Mouse (Mus musculus) forebrain, embryonic 11.5 days (tissue): ENCODE data around the gene Olfr1458. TPM values are rescaled to one million over a fixed set of nuclear protein-coding genes. Genes with fewer than 3 reads are reported as not detected.

Experiments used
- ATAC-seq: fragments of 200-750 bp; cut with Nextera tagmentation; replicated peaks from 2 replicates; pipeline ENCODE4 v1.8.0; 2017; ENCODE audit warnings: moderate TSS enrichment; ENCODE audit not compliant: low FRiP score
- DNase-seq: peaks from one replicate; pipeline ENCODE4 v3.0.0-alpha.2; 2017; ENCODE audit warnings: low spot score
- H3K27ac ChIP-seq: fragments of 300-500 bp; sonication (generic); 2 replicates; pipeline ENCODE4 v1.5.1; 2014; ENCODE audit warnings: low read depth, low read length
- H3K27me3 ChIP-seq: fragments of 300-500 bp; sonication (generic); 2 replicates; pipeline ENCODE4 v1.6.1; 2014; ENCODE audit warnings: mild to moderate bottlenecking, low read length, mixed read lengths; ENCODE audit not compliant: control insufficient read depth, insufficient read depth
- H3K36me3 ChIP-seq: fragments of 300-500 bp; sonication (generic); 2 replicates; pipeline ENCODE4 v1.6.1; 2014; ENCODE audit warnings: mild to moderate bottlenecking, low read length, moderate library complexity, mixed read lengths; ENCODE audit not compliant: control insufficient read depth, insufficient read depth
- H3K4me1 ChIP-seq: fragments of 300-500 bp; sonication (generic); replicated peaks from 2 replicates; pipeline ENCODE4 v1.6.1; 2014; ENCODE audit warnings: low read length, mixed read lengths; ENCODE audit not compliant: control insufficient read depth, insufficient read depth
- H3K4me2 ChIP-seq: fragments of 300-500 bp; sonication (generic); 2 replicates; pipeline ENCODE4 v1.6.1; 2014; ENCODE audit warnings: low read depth, mild to moderate bottlenecking, low read length, moderate library complexity, mixed read lengths; ENCODE audit not compliant: severe bottlenecking
- H3K4me3 ChIP-seq: fragments of 300-500 bp; sonication (generic); 2 replicates; pipeline ENCODE4 v1.5.1; 2014; ENCODE audit warnings: low read depth, low read length
- H3K9ac ChIP-seq: fragments of 300-500 bp; sonication (generic); 2 replicates; pipeline ENCODE4 v1.6.1; 2014; ENCODE audit warnings: low read length
- H3K9me3 ChIP-seq: fragments of 300-500 bp; sonication (generic); 2 replicates; pipeline ENCODE4 v1.6.1; 2016; ENCODE audit warnings: low read length, mixed read lengths; ENCODE audit not compliant: control insufficient read depth
- WGBS: fragments of 180-500 bp; shearing (Covaris S2); extraction: QIAGEN DNeasy Blood & Tissue Kit; methylation state at CpG from one replicate; pipeline ENCODE4 v1.1.7; 2014; 5-methylcytosine and 5-hydroxymethylcytosine counted together
- polyA plus RNA-seq: library from polyadenylated mRNA; unstranded; fragments of >200 nt; fragmentation: Nextera tagmentation; extraction: Ambion mirVana; gene quantifications from 2 replicates; pipeline ENCODE4 v1.2.1, GENCODE M21; 2014

Olfr1458 gene
- not detected in 2 replicates for polyA plus RNA-seq

GRCm38 (mm10) chr19:13106675-13107074, at the start of gene Olfr1458:
TSS of gene Olfr1458 (minus strand) at chr19:13106775.
- WGBS, result 84% methylated on average over 3 of the region's 3 CpGs
- no peak within 1 kb of the TSS for H3K4me3 ChIP-seq
- no peak for DNase-seq

GRCm38 (mm10) chr19:13149449-13149848, 42.9 kb upstream of the Olfr1458 start, which contains the start of gene Olfr1459:
TSS of gene Olfr1459 (minus strand) at chr19:13149549.
- H3K4me1 ChIP-seq, result no peaks in the 10 kb centered on the region
- WGBS, result 81% methylated on average over 1 of the region's 1 CpGs
- no peak within 1 kb of the TSS for H3K9ac ChIP-seq
- H3K4me3 ChIP-seq, result no peak within 1 kb of the TSS
- H3K4me2 ChIP-seq, result no peak within 1 kb of the TSS
- H3K36me3 ChIP-seq, result no peaks in the 10 kb centered on the region
- no peaks in the 10 kb centered on the region for H3K27me3 ChIP-seq
- DNase-seq, result no peak
- peaks cover 6% of the 10 kb centered on the region; the same call in 1 of the 2 replicates for H3K9me3 ChIP-seq
- H3K27ac ChIP-seq, result no peak within 1 kb of the TSS
- no peak for ATAC-seq

More at GRCm38 (mm10) chr19:13106675-13107074, at the start of gene Olfr1458:
- H3K9ac ChIP-seq, result no peak within 1 kb of the TSS
- H3K27me3 ChIP-seq, result no peaks in the 10 kb centered on the region
- no peaks in the 10 kb centered on the region for H3K36me3 ChIP-seq
- no peaks in the 10 kb centered on the region for H3K4me1 ChIP-seq
- ATAC-seq, result no peak
- no peak within 1 kb of the TSS for H3K4me2 ChIP-seq
- no peak within 1 kb of the TSS for H3K27ac ChIP-seq
- peaks cover 3% of the 10 kb centered on the region; the same call in 1 of the 2 replicates for H3K9me3 ChIP-seq

- no peaks in the 10 kb centered on the region for H3K27me3 ChIP-seq
- H3K27ac ChIP-seq, result no peak within 1 kb of the TSS
- no peaks in the 10 kb centered on the region for H3K4me1 ChIP-seq
- H3K9me3 ChIP-seq, result peaks cover 2% of the 10 kb centered on the region; the same call in 1 of the 2 replicates
- H3K4me2 ChIP-seq, result no peak within 1 kb of the TSS
- WGBS, result 71% methylated on average over 2 of the region's 2 CpGs
- no peak for ATAC-seq
- H3K36me3 ChIP-seq, result no peaks in the 10 kb centered on the region
- DNase-seq, result no peak
- H3K9ac ChIP-seq, result no peak within 1 kb of the TSS
- H3K4me3 ChIP-seq, result no peak within 1 kb of the TSS
These were observed 8.8 kb downstream of the Olfr1458 start, which contains the start of gene Olfr1457 for GRCm38 (mm10) chr19:13097791-13098190. TSS of gene Olfr1457 (minus strand) at chr19:13097891.

- H3K4me1 ChIP-seq, result no peaks in the 10 kb centered on the region
- no peak overlapping the region for H3K4me3 ChIP-seq
- no peaks in the 10 kb centered on the region for H3K36me3 ChIP-seq
- H3K9me3 ChIP-seq, result no peaks in the 10 kb centered on the region; the same call in 1 of the 2 replicates
- DNase-seq (no peak), ATAC-seq (no peak)
- H3K27ac ChIP-seq, result no peak overlapping the region
- WGBS, result 83% methylated on average over 1 of the region's 1 CpGs
- no peak overlapping the region for H3K9ac ChIP-seq
- no peak overlapping the region for H3K4me2 ChIP-seq
- no peaks in the 10 kb centered on the region for H3K27me3 ChIP-seq
These were observed 12.7 kb downstream of the Olfr1458 start for GRCm38 (mm10) chr19:13093908-13094307.

- ATAC-seq, result no peak
- 73% methylated on average over 2 of the region's 2 CpGs for whole genome bisulfite sequencing
- Histone ChIP-seq H3K27me3 (no peaks in the 10 kb centered on the region), H3K9me3 (peaks cover 4% of the 10 kb centered on the region; the same call in 1 of the 2 replicates), H3K4me3 (no peak within 1 kb of the TSS), H3K36me3 (no peaks in the 10 kb centered on the region), H3K27ac (no peak within 1 kb of the TSS), H3K4me2 (no peak within 1 kb of the TSS), H3K9ac (no peak within 1 kb of the TSS), H3K4me1 (no peaks in the 10 kb centered on the region)
- DNase-seq, result no peak
These were observed 46.3 kb downstream of the Olfr1458 start, which contains the start of gene Olfr1454 for GRCm38 (mm10) chr19:13060310-13060709. TSS of gene Olfr1454 (plus strand) at chr19:13060610.

Other genes starting within 250 kb of the Olfr1458 start
- not detected in 2 replicates for gene Olfr1444, start 249.5 kb downstream of the Olfr1458 start, polyA plus RNA-seq
- gene Olfr1445, start 222.9 kb downstream of the Olfr1458 start, polyA plus RNA-seq, result not detected in 2 replicates
- gene Olfr1446, start 213.3 kb downstream of the Olfr1458 start, polyA plus RNA-seq, result not detected in 2 replicates
- not detected in 2 replicates for gene Olfr1447, start 203.0 kb downstream of the Olfr1458 start, polyA plus RNA-seq
- gene Olfr1448, start 182.4 kb downstream of the Olfr1458 start, polyA plus RNA-seq, result not detected in 2 replicates
- not detected in 2 replicates for gene Olfr1449, start 175.9 kb downstream of the Olfr1458 start, polyA plus RNA-seq
- gene Olfr1450, start 156.5 kb downstream of the Olfr1458 start, polyA plus RNA-seq, result not detected in 2 replicates
- gene Olfr1451, start 111.8 kb downstream of the Olfr1458 start, polyA plus RNA-seq, result not detected in 2 replicates
- not detected in 2 replicates for gene Olfr1453, start 78.4 kb downstream of the Olfr1458 start, polyA plus RNA-seq
- not detected in 2 replicates for gene Olfr1454, start 46.2 kb downstream of the Olfr1458 start, polyA plus RNA-seq
- gene Olfr1457, start 8.9 kb downstream of the Olfr1458 start, polyA plus RNA-seq, result not detected in 2 replicates
- not detected in 2 replicates for gene Olfr1459, start 42.8 kb upstream of the Olfr1458 start, polyA plus RNA-seq
- not detected in 2 replicates for gene Olfr1461, start 56.2 kb upstream of the Olfr1458 start, polyA plus RNA-seq
- not detected in 2 replicates for gene Olfr1462, start 79.0 kb upstream of the Olfr1458 start, polyA plus RNA-seq
- not detected in 2 replicates for gene Olfr1463, start 124.6 kb upstream of the Olfr1458 start, polyA plus RNA-seq
- not detected in 2 replicates for gene Olfr1465, start 208.8 kb upstream of the Olfr1458 start, polyA plus RNA-seq
- not detected in 2 replicates for gene Olfr1466, start 232.1 kb upstream of the Olfr1458 start, polyA plus RNA-seq